Mouse (Mus musculus) CD4-positive helper T cell, adult 2 months (primary cell): ENCODE measurements around the gene Ubxn2a.

Source experiments
- DNase-seq: peaks from one replicate; pipeline ENCODE4 v3.0.0-alpha.2; 2012; ENCODE audit warnings: low read depth, missing footprints, low spot score

The Ubxn2a gene

DNA sequence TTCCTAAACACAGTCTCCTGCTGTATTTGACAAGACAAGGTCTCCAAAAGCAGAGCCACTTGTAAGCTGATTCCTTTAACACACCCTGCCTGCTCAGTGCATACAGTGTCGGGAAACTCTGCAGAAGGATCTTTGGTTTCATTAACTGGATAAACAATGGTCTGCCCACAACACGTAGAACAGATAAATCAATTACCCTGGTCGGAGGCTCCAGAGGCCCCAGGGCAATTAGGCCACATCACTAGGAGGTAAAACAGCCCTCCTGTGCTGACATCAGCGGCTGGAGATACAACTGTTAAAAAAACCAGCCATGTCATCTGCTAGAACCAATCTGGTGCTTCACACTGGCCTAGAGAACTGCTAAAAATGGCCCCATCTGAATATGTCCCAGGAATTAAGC, 70.5 kb downstream of the Ubxn2a start:
- DNase-seq, result no peak
